Mouse (Mus musculus) layer of hippocampus, adult 2 months (tissue): ENCODE results near the gene Olfr1290. TPM values are rescaled to one million over a fixed set of nuclear protein-coding genes. Genes with fewer than 3 reads are reported as not detected.

Experiments used
- DNase-seq, 2 experiments: peaks; one replicate each; pipeline ENCODE4 v3.0.0; 2022; ENCODE audit warnings: low spot score in 2 of 2
- H3K27ac ChIP-seq: fragments of 200-600 bp; 2 replicates; pipeline ENCODE4 v1.8.1; 2022
- H3K4me3 ChIP-seq: fragments of 200-600 bp; 2 replicates; pipeline ENCODE4 v1.8.1; 2022; ENCODE audit warnings: mild to moderate bottlenecking
- CTCF ChIP-seq: fragments of 200-600 bp; conservative IDR thresholded peaks from 2 replicates; pipeline ENCODE4 v1.8.1; 2022; ENCODE audit warnings: antibody characterized with exemption, mild to moderate bottlenecking, moderate library complexity
- long read RNA-seq, 2 experiments: library from polyadenylated mRNA; stranded (forward); transcript quantifications; one replicate each; pipeline ENCODE4 v2.0.0; 2021; ENCODE audit warnings: borderline mapping rate in 2 of 2
- total RNA-seq, 2 experiments: library from RNA; stranded (reverse); gene quantifications; 2 replicates each; pipeline ENCODE4 v1.2.3; 2021

The Olfr1290 gene
- not detected for total RNA-seq
- long read RNA-seq, experiment 1 = 0 reads
- long read RNA-seq, experiment 2 = 0 reads

DNA sequence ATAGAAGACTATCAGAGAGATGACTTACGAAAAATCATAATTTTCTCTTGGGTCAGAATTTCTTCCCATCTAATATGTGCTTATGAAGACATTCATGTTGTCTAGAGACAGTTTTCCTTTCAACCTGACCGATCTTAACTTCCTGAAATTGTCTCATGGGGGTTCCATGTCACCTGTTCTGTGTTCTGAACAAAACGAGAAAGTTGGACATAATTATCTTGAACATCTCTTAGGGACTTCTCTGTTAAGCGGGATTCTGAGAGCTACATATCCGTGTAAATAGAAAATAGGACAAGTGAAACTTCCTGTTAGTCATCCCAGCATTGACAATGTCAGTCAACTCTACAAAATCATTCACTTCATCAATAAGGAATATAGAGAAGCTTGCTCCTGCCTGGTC lies at the start of gene Olfr1290:
TSS of gene Olfr1290 (minus strand) at position 101 of the 400 bp plus-strand sequence.
- TF ChIP-seq CTCF = no peak
- DNase-seq = no peak
- no peak within 1 kb of the TSS for H3K27ac ChIP-seq
- H3K4me3 ChIP-seq = no peak within 1 kb of the TSS

DNA sequence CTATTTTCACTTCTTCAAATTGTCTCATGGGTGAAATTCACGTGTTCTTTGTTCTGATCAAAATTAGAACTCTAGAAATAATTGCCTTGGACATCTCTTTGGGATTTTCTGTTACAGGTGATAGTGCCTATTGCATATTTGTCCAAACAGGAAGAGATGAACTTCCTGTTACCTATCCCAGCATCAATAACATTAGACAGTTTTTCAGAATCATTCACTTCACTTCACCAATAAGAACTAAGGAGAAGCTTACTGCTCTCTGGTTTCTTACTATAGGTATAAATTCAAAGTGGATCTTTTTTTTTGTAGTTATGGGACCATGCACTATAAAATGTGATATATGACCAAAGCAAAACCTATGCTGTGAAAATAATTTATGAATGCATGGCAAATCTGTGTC lies 46.6 kb upstream of the Olfr1290 start, which contains the start of gene Olfr1294:
TSS of gene Olfr1294 (minus strand) at position 101 of the 400 bp plus-strand sequence.
- H3K27ac ChIP-seq = no peak within 1 kb of the TSS
- TF ChIP-seq CTCF = no peak
- DNase-seq = no peak
- H3K4me3 ChIP-seq = no peak within 1 kb of the TSS

DNA sequence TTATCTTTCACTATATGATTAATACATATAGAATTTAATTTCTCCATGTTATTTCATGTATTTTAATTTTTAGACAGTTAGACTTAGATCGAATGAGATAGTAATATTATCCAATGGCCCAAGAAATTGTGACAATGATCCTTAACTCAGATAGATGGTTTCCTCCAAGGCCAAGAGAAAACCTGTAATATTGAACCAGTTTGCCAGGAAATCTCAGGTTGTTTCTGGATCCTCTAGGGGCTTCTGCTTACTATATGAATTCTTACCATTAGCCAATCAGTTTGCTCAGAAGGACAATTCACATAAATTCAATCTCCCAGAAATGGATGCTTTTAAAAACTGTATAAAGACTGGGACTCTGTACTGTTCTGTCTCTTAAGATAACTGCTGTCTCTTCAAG lies 31.3 kb upstream of the Olfr1290 start, which contains the start of gene Olfr1293-ps:
TSS of gene Olfr1293-ps (plus strand) at position 301 of the 400 bp plus-strand sequence.
- H3K27ac ChIP-seq = no peak within 1 kb of the TSS
- no peak for DNase-seq
- no peak within 1 kb of the TSS for H3K4me3 ChIP-seq
- TF ChIP-seq CTCF = no peak

GRCm38 (mm10) chr2:111517451-111517850 lies 23.8 kb upstream of the Olfr1290 start:
- no peak overlapping the region for H3K27ac ChIP-seq
- no peak for TF ChIP-seq CTCF
- DNase-seq = no peak

DNA sequence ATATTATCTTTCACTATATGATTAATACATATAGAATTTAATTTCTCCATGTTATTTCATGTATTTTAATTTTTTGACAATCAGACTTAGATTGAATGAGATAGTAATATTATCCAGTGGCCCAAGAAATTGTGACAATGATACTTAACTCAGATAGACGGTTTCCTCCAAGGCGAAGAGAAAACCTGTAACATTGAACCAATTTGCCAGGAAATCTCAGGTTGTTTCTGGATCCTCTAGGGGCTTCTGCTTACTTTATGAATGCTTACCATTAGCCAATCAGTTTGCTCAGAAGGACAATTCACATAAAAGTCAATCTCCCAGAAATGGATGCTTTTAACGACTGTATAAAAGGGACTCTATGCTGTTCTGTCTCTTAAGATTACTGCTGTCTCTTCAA lies 3.3 kb upstream of the Olfr1290 start, which contains the start of gene Olfr1291-ps1:
TSS of gene Olfr1291-ps1 (plus strand) at position 301 of the 400 bp plus-strand sequence.
- Histone ChIP-seq H3K4me3 (no peak within 1 kb of the TSS), H3K27ac (no peak within 1 kb of the TSS)
- DNase-seq = no peak
- no peak for TF ChIP-seq CTCF

More at GRCm38 (mm10) chr2:111517451-111517850, 23.8 kb upstream of the Olfr1290 start:
- H3K4me3 ChIP-seq = no peak overlapping the region

GRCm38 (mm10) chr2:111480519-111480918 lies 13.1 kb downstream of the Olfr1290 start, which contains the start of gene Olfr1289:
Olfr1289 (plus strand) TSS chr2:111480819.
- DNase-seq = no peak
- no peak for TF ChIP-seq CTCF

DNA sequence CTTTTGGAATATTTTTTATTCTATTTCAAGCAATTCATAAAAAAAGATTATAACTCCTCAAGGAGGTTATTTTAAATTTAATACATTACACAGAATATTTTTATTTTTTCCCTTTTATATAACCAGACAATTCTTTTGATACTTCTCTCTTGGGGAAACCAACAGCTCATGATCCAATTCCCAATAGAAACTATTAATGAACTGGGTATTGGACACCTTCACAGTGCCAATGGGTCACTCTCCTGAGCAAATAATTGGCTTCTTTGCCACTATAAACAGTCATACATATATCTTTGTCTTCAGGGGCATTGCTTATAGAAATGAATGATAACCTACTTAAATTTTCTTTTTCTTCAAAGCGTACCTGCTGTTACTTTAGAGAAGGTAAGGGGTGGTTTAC lies 19.8 kb downstream of the Olfr1290 start, which contains the start of gene Olfr1288:
TSS of gene Olfr1288 (plus strand) at position 301 of the 400 bp plus-strand sequence.
- DNase-seq = no peak
- TF ChIP-seq CTCF = no peak
- Histone ChIP-seq H3K27ac (no peak within 1 kb of the TSS), H3K4me3 (no peak within 1 kb of the TSS)

More at GRCm38 (mm10) chr2:111480519-111480918, 13.1 kb downstream of the Olfr1290 start, which contains the start of gene Olfr1289:
- Histone ChIP-seq H3K27ac (no peak within 1 kb of the TSS), H3K4me3 (no peak within 1 kb of the TSS)

- DNase-seq = no peak
Measured at GRCm38 (mm10) chr2:111448842-111449241, 44.8 kb downstream of the Olfr1290 start, which contains the start of gene Olfr1287. Olfr1287 (plus strand) TSS chr2:111449142.

More at GRCm38 (mm10) chr2:111448842-111449241, 44.8 kb downstream of the Olfr1290 start, which contains the start of gene Olfr1287:
- H3K27ac ChIP-seq = no peak within 1 kb of the TSS
- H3K4me3 ChIP-seq = no peak within 1 kb of the TSS
- TF ChIP-seq CTCF = no peak

Other genes starting within 250 kb of the Olfr1290 start
- not detected for gene Olfr1276, start 239.3 kb downstream of the Olfr1290 start, total RNA-seq
- not detected for gene Olfr1277, start 219.7 kb downstream of the Olfr1290 start, total RNA-seq
- not detected for gene Olfr1278, start 203.7 kb downstream of the Olfr1290 start, total RNA-seq
- gene Olfr1279, start 193.2 kb downstream of the Olfr1290 start, total RNA-seq = not detected
- gene Olfr1280, start 179.8 kb downstream of the Olfr1290 start, total RNA-seq = not detected
- not detected for gene Olfr1281, start 167.3 kb downstream of the Olfr1290 start, total RNA-seq
- gene Olfr1282, start 157.8 kb downstream of the Olfr1290 start, total RNA-seq = not detected
- not detected for gene Olfr1283, start 127.0 kb downstream of the Olfr1290 start, total RNA-seq
- gene Olfr1284, start 118.3 kb downstream of the Olfr1290 start, total RNA-seq = not detected
- gene Olfr1286, start 70.7 kb downstream of the Olfr1290 start, total RNA-seq = not detected
- not detected for gene Olfr1287, start 44.7 kb downstream of the Olfr1290 start, total RNA-seq
- not detected for gene Olfr1288, start 19.7 kb downstream of the Olfr1290 start, total RNA-seq
- not detected for gene Olfr1289, start 13.0 kb downstream of the Olfr1290 start, total RNA-seq
- gene Olfr1291-ps1, start 3.4 kb upstream of the Olfr1290 start, total RNA-seq = not detected
- gene Olfr1293-ps, start 31.4 kb upstream of the Olfr1290 start, total RNA-seq = not detected
- not detected for gene Olfr1294, start 46.5 kb upstream of the Olfr1290 start, total RNA-seq
- gene Olfr1295, start 75.9 kb upstream of the Olfr1290 start, total RNA-seq = not detected
- gene Olfr1297, start 132.7 kb upstream of the Olfr1290 start, total RNA-seq = not detected
- gene Olfr1298, start 155.4 kb upstream of the Olfr1290 start, total RNA-seq = not detected
- gene Olfr1299, start 167.6 kb upstream of the Olfr1290 start, total RNA-seq = not detected